Mouse (Mus musculus) bone marrow, adult 2 months (tissue): ENCODE data around the gene Chga.

Source experiments
- CTCF ChIP-seq: fragments of 200-500 bp; IDR thresholded peaks from 2 replicates; pipeline ENCODE4 v1.5.1; 2011; ENCODE audit warnings: low read length, control low read depth; ENCODE audit not compliant: control insufficient read depth, insufficient read depth
- POLR2A ChIP-seq: fragments of 200-500 bp; IDR thresholded peaks from 2 replicates; pipeline ENCODE4 v1.6.1; 2011; ENCODE audit warnings: low read depth, mild to moderate bottlenecking, control low read depth, low read length, borderline replicate concordance; ENCODE audit not compliant: control insufficient read depth

GRCm38 (mm10) chr12:102541168-102541567 is 13.6 kb upstream of the Chga start:
- TF ChIP-seq CTCF = no peak
- TF ChIP-seq POLR2A = no peak
